Mouse (Mus musculus): ENCODE measurements at regions not wholly inside any gene's neighbourhood (a gene's known extent, or its start where the extent isn't known, plus 50 kb on each side); places are given as distances from the start of the nearest gene placed in this dataset.

DNA sequence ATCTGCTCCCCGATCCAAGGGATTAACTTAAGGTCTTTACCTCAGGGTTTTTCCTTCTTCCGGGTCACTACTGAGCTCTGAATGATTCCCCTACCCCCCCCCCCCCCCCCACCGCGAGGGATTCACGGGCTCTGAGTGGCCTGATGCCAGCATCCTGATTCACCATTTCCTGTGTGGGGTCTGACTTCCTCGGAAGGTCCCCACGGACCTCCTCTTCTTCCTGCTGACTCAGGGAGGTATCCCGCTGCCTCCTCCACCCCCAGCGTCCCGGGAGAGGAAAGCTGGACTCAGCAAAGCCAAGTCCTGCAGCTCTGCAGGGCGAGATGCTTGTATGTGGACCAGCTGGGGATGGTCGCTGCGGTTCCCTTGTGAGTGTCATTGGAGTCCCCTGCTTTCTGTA, 110.5 kb upstream of the Zfp217 start:
- no peak for DNase-seq (ENCODE audit: low read depth)

DNA sequence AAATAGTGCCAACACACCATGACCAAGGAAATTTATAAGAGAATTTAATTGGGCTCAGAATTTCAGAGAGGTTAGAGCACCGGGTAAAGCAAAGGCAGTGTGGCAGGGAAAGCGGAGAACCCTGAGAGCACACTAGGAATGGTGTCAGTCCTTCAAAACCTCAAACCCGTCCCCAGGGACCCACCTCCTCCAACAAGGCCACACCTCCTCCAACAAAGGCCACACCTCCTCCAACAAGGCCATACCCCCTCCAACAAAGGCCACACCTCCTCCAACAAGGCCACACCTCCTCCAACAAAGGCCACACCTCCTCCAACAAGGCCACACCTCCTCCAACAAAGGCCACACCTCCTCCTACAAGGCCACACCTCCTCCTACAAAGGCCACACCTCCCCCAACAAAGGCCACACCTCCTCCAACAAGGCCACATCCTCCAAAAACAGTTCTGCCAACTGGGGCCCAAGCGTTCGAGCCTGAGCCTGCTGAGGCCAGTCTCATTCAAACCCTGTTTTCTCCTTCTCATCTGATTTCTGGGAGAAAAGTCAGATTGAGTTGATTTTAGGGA, 109.8 kb upstream of the Zfp217 start:
- DNase-seq (ENCODE audit: low read depth): no peak

DNA sequence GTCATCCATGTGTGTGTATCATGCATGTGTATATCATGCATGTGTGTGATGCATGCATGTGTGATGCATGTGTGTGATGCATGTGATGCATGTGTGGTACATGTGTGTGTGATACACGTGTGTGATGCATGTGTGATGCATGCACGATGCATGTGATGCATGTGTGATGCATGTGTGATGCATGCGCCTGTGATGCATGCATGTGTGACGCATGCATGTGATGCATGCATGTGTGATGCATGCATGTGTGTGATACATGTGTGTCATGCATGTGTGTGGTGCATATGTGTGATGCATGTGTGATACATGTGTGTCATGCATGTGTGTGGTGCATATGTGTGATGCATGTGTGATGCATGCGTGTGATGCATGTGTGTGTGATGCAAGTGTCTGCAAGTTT, 108.1 kb upstream of the Zfp217 start:
- no peak for DNase-seq (ENCODE audit: low read depth)

DNA sequence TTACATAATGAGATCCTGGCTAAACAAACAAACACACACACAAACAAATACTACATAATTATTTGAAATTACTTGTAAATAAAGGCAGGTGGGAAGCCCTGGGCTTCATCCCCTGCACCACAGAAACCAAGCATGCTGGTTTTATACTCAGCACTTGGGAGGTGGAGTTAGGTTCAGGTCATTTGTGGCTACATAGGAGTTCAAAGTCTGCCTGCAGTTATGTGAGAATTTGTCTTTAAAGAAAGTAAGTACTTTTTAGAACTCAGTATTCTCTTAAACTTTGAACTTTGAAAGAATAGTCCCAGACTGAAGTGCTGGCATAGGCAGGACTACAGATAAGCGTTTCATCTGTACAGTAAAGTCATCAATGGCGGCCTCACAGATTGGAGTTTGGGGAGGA, 107.6 kb upstream of the Zfp217 start:
- DNase-seq (ENCODE audit: low read depth): no peak

DNA sequence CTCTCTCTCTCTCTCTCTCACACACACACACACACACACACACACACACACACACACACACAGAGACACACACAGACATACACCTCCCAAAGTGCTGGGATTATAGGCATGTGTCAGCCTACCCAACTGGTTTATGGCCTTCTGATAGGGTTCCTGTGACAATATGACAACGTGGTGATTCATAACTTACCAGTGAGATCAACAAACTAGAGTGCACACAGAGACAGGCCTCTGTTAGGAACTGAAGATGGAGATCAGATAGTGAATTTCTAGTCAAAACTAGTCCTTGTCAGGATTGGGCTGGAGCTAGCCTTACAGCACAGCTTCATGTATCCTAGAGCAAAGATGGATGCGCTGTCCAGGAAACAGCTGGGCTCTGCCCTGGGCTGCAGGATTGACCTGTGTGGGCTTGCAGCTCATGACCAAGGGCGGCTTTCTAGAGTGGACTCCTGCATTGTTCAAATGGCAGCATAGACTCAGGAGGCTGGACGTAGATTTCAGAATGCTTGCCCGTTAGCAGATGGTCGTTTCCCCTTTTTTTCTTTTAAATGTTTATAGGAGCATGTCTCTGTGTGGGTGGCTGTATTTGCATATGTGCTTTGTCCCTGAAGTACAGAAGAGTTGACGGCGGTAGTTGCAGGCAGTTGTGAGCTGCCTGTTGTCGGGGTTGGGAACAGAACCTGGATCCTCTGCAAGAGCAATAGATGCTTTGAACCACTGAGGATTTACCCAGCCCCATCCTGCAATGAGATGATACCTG, 106.0 kb upstream of the Zfp217 start:
- no peak for DNase-seq (ENCODE audit: low read depth)

DNA sequence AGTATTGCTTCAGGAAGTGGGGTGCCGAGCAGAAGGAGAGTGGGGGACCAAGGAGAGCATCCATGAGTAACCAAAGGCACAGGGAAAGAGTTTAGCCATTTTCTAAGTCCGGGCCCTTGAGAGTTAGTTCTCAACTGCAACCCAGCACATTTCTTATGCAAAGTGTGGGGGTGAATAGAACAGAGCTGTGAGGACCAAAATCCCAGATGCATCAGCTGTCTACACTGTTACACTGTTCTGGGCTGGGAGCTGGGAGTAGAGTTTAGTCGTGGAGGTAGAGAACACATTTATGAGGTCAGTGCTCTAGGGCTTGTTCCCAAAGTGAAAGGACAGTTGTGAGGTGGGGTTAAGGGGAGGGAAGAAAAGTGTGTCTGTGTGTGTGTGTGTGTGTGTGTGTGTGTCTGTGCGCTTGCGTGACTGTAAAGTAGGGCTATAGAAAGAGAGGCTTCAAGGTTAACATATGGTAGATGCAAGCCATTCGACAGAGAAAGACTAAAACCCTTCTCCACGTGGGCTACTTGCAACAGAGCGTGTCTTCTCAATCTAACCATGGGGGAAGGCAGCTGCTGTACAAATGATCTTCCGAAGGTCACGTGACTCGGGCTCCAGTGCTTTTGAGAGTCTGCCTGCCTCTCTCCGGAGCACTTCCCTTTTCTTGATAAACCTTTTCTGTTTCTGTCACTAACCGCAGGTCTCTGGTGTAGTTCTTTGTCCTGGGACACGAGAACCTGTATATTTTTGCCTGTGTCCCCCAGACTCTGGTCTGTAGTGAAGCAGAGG, 104.5 kb upstream of the Zfp217 start:
- peak; percentile 82 for DNase-seq (ENCODE audit: low read depth)

DNA sequence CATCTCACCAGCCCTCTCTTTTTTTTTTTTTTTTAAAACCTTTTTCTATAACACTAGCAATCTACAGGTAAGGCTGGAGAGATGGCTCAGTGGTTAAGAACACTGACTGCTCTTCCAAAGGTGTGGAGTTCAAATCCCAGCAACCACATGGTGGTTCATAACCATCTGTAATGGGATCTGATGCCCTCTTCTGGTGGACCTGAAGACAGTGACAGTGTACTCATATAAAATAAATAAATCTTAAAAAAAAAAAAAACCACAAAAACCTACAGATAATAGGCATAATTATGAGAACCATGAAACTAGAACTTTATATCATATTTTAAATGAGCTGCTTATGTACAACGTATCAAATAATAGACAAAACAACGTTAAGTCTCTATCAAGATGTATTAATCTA, 102.8 kb upstream of the Zfp217 start:
- DNase-seq (ENCODE audit: low read depth): peak; percentile 40

DNA sequence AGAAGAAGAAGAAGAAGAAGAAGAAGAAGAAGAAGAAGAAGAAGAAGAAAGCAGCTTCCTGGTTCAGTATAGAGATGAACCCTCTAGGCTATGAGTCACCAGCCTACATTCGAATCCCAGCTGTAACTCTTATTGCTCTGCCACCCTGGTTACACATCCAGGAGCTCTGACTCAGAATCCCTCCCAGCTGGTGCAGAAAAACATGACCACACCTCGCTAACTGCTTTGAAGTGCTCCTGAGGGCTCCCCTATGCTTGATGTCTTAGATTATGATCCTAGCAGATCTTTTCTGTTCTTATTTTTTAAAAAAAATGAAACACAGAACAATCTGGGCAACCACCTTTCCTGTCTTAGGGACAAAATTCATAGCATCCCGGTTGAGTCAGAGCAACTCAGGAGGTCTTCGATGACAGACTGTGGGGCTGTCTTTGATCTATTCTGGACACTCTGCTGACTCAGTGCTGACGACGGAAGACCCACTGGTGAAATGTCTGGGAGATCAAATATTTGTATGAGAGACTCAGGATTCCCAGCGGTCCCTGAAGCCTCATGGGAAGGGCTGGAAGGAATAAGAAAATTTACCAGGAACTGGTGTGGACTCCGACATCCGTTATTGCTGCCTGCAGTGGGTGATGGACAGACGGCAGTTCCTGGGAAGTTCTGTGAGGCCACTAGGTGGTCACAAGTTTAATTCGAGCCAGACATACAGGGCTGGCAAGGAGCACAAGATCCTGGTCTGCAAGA, 100.0 kb upstream of the Zfp217 start:
- DNase-seq (ENCODE audit: low read depth): peak; percentile 61

DNA sequence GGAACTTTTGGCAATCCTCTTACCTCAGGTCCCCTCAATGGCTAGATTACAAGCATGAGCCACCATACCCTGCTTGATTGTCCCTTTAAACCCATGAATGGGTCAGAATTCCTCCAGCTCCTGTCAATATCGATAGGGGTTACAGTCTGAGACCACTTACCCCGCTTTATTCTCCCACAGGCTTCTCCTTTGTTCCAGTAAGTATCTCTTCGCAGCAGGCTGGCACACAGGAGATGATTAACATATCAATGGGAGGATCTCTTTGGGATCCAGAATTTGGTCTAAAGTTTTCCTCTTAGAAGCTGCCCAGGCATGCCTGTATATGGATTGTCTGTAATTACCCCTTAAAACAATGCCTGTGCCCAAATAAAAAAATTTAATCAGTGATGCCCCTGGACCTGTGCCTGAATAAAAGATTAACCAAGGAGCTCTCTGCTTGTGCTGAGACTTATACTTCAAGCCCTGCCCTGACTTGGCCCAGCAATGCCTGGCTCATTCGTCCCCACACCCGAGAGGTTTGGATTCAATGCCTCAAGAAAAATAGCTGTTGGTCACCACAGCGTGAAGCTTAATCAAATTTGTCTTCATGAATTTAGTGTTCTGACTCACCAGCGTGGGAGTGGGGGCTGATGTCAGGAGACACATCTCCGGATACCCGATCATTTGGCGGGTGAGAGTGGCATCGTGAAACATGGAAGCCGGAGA, 97.9 kb upstream of the Zfp217 start:
- no peak for DNase-seq (ENCODE audit: low read depth)

DNA sequence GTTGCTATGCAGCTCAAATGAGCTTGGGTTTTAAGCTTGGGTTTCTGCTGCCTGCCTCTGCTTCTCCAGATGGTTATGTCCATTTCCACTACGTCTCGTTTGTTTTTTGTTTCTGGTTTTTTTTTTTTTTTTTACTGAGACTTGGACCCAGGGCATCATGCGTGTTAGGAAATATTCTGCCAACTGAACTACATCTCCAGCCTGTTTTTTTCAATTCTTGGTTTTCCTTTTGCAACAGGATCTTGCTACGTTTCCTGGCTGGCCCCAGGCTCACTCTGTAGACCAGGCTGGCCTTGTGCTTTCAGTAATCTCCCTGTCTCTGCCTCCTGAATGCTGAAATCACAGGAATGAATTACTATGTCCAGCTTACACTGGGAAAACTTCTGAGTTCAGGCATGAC, 96.2 kb upstream of the Zfp217 start:
- peak; percentile 29 for DNase-seq (ENCODE audit: low read depth)

DNA sequence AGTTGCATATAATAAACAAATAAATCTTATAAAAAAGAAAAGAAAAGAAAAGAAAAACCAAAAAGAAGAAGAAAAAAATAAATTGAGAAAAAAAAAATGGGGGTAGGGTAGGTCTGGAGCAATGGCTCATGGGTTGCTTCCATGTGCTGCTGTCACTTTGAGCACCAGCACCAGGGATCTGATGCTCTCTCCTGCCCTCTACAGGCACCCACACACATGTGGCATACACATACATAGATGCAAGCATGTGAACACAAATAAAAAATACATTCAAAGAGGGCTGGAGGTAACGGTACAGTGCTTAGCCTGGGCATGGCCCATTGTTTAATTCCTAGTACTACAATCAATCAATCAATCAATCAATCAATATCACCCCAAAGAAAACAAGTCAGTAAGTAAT, 90.1 kb upstream of the Zfp217 start:
- peak; percentile 67 for DNase-seq (ENCODE audit: low read depth)

DNA sequence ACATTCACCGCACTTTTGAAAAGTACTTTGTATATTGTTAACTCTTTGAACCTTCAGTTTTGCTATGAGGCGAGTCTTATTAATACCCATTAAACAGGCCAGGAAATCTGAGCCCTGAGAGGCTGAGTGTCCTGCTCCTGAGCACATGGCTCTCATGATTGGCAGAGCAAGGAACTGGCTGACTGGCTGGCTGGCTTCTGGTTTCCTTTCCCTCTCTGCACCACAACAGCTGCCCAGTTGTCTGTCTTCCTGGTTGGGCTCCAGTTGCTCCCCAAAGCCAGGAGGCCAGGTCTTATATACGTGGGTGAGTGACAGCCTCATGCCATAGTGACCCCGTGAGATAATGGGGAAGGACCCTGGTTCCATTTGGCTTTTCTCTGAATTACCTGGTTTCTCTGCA, 85.5 kb upstream of the Zfp217 start:
- no peak for DNase-seq (ENCODE audit: low read depth)

DNA sequence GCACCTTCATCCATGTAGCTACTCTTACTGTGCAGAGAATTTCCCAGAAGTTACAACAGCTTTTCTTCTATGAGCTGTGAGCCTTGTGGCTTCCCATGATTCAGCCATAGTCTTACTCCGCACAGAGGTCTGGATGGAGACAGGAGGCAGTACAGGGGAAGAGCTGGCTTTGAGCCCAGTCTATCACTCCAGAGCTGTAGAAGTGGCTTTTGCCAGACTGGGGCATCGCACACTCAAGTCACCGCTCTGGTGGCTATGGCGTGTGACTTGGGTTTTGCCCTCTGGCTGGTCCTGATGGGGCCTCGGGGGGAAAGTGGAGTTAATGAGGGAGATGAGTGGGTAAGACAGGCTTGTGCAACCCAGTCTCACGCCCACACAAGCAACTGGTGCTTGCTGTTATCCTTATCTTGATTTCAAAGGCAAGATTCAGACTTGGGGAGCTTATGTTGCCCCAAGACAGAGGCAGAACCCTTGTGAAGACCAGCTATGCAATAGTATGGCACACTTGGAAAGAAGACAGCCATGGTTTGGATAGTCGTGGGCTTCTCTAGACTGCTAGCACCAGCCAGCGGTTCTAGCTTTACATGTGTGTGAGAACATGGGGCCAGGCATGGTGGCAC, 81.7 kb upstream of the Zfp217 start:
- DNase-seq (ENCODE audit: low read depth): no peak

DNA sequence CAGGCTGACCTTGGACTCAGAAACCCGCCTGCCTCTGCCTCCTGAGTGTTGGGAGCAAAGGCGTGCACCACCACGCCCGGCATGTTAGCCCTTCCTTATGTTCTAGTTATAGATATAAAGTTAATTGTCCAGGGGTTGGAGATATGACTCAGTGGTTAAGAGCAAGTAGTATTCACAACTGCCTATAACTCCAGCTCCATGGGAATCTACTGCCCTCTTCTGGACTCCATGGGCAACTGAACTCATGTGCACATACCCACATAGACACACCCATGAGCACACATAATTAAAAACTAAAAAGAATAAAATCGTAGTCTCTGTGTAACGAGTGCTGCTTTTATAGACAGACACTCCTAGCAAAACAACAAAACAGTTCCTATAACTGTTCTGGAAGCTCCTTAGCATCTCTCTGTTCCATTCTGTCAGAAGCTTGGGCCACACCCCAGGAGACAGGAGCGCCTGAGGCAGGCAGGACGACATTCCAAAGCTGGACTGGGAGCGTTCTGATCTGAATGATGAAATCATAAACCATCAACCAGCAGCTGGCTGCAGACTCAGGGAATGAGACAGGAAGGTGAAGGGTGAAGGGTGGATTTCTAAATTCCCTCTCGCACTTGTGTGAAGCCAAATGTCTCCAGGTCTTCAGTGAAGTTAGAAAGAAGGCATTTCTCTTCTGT, 80.6 kb upstream of the Zfp217 start:
- no peak for DNase-seq (ENCODE audit: low read depth)

DNA sequence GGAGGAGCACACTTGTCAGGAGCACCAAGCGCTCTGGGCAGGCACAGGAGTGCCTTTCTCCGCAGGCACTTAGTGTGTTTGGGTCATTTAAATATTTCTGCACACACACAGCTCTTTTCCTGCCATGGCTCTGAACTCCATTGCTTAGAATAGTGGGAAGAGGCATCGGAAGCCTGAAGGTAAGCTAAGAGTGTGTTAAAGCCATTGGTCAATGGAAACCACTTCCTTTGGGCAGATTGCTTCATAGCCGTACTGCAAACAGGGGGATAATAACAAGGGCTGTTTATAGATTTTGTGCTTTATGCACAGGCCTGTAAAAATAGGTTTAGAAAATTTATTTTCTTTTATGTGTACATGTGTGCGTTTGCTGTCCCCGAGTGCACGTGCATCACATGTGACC, 76.0 kb upstream of the Zfp217 start:
- DNase-seq (ENCODE audit: low read depth): no peak

DNA sequence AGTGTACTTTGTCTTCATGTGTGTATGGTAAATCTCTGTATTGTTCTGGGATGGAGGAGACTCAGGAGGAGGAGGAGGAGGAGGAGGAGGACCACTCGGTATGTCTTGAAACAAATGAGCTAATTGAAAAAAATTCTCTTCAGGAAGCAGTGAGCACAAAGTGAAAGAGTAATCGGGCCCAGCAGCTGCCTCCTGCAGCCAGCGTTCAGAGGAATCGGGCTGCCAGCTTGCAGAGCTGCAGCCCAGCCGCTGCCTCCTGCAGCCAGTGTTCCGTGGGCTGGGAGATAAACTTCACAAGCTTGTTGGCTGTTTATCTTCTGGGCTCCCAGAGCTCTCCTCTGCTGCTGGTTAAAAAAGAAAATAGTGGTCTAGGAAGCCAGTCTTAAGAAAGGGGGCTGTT, 74.9 kb upstream of the Zfp217 start:
- peak; percentile 55 for DNase-seq (ENCODE audit: low read depth)

DNA sequence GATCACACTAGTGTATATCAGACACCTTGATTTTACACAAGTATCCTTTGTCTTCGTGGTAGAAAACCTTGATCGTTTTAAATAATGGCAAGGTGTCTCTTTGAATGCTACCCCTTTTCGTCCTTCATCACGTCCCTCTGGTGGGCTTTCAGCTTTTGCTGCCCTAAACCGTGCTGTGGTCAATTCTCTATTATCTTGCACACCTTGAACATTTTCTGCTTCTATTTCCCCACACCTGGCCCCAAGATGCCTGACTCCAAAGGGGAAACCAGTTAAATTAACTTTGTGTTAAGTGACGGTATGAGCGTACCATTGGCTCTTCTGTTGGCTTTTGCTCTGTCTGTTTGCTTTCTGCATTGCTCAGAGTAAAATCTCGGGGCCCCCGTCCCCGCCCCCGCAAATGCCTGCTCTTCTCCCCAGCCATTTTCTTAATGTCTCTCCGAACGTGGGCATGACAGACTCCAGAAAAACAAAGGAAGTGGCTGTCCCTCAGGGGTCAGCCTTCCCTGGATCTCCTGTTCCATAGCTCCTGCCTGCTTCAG, 74.2 kb upstream of the Zfp217 start:
- peak; percentile 51 for DNase-seq (ENCODE audit: low read depth)

DNA sequence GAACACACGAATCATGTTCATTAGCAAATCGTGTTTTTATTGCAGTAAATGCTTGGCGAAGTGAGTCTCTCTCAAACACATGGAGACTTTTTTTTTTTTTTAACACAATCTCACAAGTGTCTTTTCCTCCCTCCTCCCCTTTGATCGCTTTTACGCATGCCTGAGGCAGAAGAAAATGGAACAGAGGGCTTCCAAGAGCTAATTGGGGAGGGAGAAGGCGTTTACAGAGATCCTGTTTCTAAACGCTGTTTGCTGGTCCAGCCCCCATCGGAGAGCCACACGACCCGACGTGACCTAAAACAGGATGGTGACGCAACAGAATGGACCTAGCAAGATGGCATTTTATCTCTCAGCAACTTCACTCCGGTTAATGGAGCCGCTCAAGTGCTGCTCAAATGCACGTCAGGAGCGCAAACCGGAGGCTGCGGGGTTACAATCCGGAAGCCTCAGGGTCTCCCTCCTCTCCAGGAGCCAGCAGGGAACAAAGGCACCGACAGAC, 73.0 kb upstream of the Zfp217 start:
- DNase-seq (ENCODE audit: low read depth): peak; percentile 76

DNA sequence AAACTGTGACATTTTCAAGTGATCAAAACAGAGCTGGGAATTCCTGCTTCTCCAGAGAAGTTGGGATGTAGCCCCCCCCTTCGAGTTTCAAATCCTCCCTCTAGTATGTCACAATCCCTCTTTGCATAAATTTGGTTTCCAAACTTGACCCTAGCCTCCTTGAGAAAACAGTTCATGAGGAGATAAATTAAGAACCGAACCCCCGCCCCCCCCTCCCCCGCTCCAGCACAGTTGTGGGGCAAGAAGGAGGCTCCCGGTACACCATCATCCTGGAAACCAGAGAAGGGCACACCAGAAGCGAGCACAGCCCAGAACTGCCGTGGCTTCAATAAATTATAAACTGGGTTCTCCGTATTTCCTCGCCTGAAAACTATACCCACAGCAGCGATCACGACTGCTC, 72.5 kb upstream of the Zfp217 start:
- DNase-seq (ENCODE audit: low read depth): no peak

DNA sequence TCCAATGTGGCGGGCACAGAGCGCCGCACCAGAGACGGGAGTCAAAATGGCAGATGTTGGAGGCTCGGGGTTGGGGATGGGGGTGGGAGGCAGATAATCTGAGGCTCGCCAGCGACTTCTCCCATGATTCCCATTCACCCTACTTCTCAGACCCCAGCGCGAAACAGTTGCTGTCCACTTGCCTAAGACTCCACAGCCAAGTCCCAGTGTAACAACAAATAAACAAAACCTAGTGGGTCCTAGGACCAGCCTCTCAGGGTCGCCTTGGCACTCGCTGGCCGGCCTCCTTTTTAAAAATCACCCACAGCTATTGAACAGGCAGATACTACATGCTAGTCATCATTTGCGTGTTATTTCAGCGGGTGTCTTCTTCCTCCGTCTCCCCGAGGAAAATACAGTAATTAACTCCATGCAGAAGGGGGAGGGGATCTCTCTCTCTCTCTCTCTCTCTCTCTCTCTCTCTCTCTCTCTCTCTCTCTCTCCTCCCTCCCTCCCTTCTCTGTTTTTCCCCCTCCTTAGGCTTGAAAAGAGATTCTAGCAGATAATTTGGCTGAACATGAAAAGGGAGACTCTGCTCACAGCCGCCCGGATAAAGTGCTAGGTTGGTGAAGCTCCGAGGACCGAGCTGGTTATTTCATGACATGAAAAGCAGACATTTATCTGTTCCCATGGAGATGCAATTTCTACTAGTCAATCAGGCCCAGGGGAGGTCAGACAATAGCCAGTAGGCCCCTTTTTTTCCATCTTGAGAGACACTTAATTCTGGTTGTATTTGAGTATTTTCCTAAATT, 71.9 kb upstream of the Zfp217 start:
- DNase-seq (ENCODE audit: low read depth): peak; percentile 63
